Mouse (Mus musculus) bone marrow, adult 2 months (tissue): ENCODE measurements around the gene Sox4. TPM values are rescaled to one million over a fixed set of nuclear protein-coding genes. Genes with fewer than 3 reads are reported as not detected.

Source experiments
- H3K27ac ChIP-seq: fragments of 200-500 bp; 2 replicates; pipeline ENCODE4 v1.5.1; 2012; ENCODE audit warnings: low read depth, mild to moderate bottlenecking, control low read depth, inconsistent platforms, low read length; ENCODE audit not compliant: control insufficient read depth, poor library complexity, insufficient read depth
- H3K4me1 ChIP-seq: fragments of 200-500 bp; 2 replicates; pipeline ENCODE4 v1.6.1; 2011; ENCODE audit warnings: low read length; ENCODE audit not compliant: control insufficient read depth, insufficient read depth
- H3K4me3 ChIP-seq: fragments of 200-500 bp; replicated peaks from 2 replicates; pipeline ENCODE3; 2011; ENCODE audit warnings: mild to moderate bottlenecking, low read depth, low read length, control low read depth; ENCODE audit not compliant: control insufficient read depth
- CTCF ChIP-seq: fragments of 200-500 bp; IDR thresholded peaks from 2 replicates; pipeline ENCODE4 v1.5.1; 2011; ENCODE audit warnings: low read length, control low read depth; ENCODE audit not compliant: control insufficient read depth, insufficient read depth
- POLR2A ChIP-seq: fragments of 200-500 bp; IDR thresholded peaks from 2 replicates; pipeline ENCODE4 v1.6.1; 2011; ENCODE audit warnings: low read depth, mild to moderate bottlenecking, control low read depth, low read length, borderline replicate concordance; ENCODE audit not compliant: control insufficient read depth
- WGBS: fragments of 180-500 bp; shearing (Covaris S2); methylation state at CpG from one replicate; pipeline ENCODE4 v1.1.7; 2018; 5-methylcytosine and 5-hydroxymethylcytosine counted together
- polyA plus RNA-seq: library from polyadenylated mRNA; stranded (reverse); fragments of >200 nt; gene quantifications from 2 replicates; pipeline ENCODE4 v1.2.4, GENCODE M21; 2011; ENCODE audit warnings: low replicate concordance; ENCODE audit not compliant: missing spikeins, insufficient read depth, insufficient read length

Gene Sox4
- 10.4 and 13.8 TPM in 2 replicates for polyA plus RNA-seq

DNA sequence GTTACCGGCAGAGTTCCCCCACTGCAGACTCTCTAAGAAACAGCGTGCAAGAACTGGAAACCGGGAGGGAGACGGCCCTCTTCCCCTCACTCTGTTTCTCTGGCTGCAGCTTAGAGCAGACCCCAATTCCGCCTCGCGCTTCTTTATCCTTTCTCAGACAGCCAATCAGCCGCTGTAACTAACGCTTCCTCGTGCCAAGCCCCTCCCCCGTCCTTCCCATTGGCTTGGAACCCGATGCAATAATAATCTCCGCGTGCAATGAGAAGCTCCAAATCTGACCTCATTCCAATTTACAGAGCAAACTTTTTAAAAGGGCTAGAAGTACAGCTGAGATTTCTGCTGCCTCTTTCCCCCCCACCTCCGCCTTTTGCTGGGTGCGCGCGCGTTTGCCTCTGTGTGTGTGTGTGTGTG lies at the start of gene Sox4:
TSS of gene Sox4 (minus strand) at position 133 of the 411 bp plus-strand sequence.
- Histone ChIP-seq H3K4me3 (peak within 1 kb of the TSS; percentile 65), H3K27ac (peak within 1 kb of the TSS; percentile 84), H3K4me1 (peaks cover 1% of the 10 kb centered on the region; the same call in 1 of the 2 replicates)
- under 1% methylated on average over 19 of the region's 19 CpGs for WGBS
- TF ChIP-seq CTCF (no peak), POLR2A (peak; percentile 53)

DNA sequence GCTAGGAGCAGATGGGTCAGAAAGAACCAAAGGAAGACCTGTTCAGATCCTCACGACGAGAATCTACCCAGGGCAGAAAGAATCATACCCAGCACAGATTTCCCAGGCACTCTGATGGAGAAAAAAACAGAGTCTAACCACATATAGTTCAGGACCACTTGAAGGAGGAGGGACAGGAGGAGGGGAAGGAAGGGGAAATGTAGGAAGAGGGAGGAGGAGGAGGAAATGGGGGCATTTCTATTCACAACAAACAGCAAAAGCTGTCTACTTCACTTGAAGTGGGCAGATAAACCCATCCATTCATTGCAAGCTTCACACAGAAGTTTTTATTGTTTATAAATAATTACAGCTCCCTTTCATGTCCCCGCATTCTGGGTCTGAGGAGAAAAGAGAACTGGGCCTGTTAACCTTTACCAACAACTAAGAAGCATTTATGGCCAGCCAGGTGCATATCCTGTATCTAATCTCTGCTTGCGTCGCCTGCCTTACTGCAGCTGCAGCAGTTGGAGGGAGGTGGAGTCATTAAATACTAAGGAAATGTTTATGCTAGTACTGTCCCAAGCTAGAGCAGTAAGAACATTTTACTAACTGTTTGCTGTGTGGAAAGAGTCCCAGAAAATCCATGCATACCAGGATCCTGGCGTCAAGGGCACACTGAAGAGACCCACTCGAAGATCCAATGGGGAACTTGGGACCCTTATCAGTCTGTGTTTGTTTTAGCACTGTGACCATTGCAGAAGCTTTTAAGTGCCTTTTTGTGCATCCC lies 38.6 kb upstream of the Sox4 start:
- peaks cover 3% of the 10 kb centered on the region; the same call in 1 of the 2 replicates for H3K4me1 ChIP-seq
- WGBS: 60% methylated on average over 7 of the region's 7 CpGs
- H3K27ac ChIP-seq: no peak overlapping the region
- no peak overlapping the region for H3K4me3 ChIP-seq
- no peak for TF ChIP-seq CTCF
- TF ChIP-seq POLR2A: no peak

DNA sequence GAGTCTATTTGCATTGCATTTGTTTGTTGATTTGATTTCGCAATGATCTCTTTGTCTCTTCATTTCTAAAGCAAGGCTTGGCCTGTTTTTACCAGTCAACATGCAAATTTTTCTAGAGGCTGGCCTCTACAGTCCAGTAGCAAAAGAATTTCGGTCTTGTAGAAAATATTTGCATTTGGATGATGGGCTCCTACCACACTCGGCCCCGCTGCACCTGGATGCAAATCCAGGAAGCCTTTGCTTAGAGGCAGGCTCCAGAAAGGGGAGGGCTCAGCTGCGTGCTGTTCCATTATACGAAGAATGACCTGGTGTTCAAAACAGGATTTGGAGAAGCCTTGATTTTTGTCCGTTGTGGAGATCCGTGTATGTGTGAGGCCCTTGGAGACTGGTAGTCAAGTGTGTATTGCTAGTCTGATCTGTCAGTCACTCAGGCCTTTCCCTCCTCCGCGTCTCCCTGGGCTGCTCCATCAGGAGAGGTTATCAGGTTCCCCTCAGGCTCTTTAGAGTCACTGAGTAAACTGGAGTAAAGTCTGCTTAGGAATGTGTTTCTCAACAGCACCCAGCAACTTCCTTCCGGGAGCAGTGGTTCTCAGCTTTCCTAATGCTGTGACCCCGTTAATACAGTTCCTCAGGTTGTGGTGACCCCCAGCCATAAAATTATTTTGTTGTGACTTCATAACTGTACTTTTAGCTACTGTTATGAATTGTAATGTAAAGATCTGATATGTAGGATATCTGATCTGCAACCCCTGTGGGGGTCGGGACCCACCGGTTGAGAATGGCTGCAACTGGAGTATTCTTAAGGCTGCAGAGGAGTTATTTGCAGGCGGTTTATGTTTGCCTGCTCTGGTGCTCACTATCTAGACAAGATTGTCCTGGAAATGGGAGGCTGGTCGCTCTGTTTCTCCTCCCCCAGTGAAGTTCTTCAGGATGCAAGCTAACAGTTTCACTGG lies 35.5 kb upstream of the Sox4 start:
- H3K4me1 ChIP-seq: peaks cover 3% of the 10 kb centered on the region; the same call in 1 of the 2 replicates
- WGBS: 51% methylated on average over 16 of the region's 16 CpGs
- H3K27ac ChIP-seq: no peak overlapping the region
- TF ChIP-seq CTCF (no peak), POLR2A (no peak)
- H3K4me3 ChIP-seq: no peak overlapping the region

DNA sequence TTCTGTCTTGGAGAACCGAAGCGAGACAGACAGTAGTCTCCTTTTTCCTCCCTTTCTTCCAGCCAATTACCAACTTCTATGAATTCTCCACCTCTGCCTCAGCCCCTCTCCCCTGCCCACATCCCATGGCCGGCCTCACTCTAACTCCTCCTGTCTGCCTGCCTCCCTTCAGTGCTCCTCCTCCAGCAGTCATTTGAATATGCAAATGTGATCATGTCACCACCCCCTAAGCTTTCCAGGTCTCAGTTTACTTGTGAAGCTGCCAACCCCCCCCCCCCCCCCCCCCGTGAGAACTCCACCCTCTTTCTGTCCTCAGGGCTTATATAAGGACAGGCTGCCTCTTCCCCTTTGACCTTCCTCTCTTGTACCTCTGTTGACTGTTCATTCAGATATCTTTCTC lies 27.2 kb upstream of the Sox4 start:
- WGBS: 67% methylated on average over 4 of the region's 4 CpGs
- TF ChIP-seq CTCF (no peak), POLR2A (no peak)
- Histone ChIP-seq H3K27ac (no peak overlapping the region), H3K4me1 (no peaks in the 10 kb centered on the region), H3K4me3 (no peak overlapping the region)

DNA sequence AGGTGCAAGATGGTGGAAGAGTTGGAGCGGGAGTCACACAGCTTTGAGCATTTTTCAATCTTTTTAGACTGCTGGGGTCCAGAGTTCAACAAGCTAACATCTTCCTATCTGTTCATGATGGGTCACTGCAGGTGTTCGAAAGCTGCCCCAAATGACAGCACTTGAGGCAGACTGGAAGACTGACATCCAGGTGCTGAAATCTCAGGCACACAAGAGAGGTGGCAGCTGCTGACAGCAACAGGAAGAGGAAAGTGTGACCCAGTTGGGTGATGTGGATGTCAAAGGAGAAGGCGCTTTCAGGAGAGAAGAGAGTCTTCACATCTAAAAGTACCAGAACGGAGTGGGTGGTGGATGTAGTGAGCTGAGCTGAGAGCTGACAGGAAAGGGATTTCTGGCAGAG lies 21.5 kb upstream of the Sox4 start:
- TF ChIP-seq CTCF (no peak), POLR2A (no peak)
- WGBS: 84% methylated on average over 4 of the region's 4 CpGs
- H3K4me1 ChIP-seq: no peaks in the 10 kb centered on the region
- no peak overlapping the region for H3K27ac ChIP-seq
- no peak overlapping the region for H3K4me3 ChIP-seq

DNA sequence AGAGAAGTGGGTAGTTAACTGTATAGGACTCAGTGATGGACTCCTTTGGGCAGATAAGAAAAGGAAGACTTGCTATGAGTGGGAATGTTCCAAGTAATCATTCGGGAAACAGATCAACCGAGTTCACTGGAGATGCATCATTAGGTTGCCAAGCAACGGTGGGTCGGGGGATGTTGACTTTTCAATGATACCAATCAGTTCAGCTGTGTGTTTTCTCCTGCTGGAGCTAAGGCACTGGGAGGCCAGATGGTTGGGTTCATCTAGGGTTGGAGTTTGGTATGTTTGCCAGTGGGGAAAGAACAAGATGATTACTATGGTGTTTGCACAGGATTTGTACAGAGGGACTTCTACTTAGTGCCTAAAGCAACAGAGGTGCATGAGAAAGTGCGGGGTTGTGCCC lies 21.1 kb upstream of the Sox4 start:
- no peak overlapping the region for H3K27ac ChIP-seq
- H3K4me1 ChIP-seq: no peaks in the 10 kb centered on the region
- TF ChIP-seq POLR2A (no peak), CTCF (no peak)
- WGBS: 78% methylated on average over 5 of the region's 5 CpGs
- no peak overlapping the region for H3K4me3 ChIP-seq

DNA sequence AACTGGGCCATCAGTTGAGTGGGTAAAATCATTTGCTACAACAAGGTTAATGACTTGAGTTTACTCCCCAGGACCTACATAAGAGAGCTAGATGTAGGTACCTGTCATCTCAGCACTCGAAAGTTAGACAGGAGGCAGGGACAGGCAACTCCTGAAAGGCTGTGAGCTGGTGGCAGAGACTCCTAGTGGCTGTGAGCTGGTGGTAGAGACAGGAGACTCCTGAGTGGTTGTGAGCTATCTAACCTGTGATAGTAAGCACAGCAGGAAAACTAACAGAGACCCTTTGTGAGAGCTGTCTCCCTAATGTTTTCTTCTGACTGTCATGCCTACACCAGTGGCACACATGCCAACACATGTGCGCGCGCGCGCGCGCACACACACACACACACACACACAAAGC lies 7.4 kb upstream of the Sox4 start:
- Histone ChIP-seq H3K27ac (no peak overlapping the region), H3K4me1 (peaks cover 1% of the 10 kb centered on the region; the same call in 1 of the 2 replicates), H3K4me3 (no peak overlapping the region)
- 93% methylated on average over 8 of the region's 8 CpGs for WGBS
- TF ChIP-seq CTCF (no peak), POLR2A (no peak)

DNA sequence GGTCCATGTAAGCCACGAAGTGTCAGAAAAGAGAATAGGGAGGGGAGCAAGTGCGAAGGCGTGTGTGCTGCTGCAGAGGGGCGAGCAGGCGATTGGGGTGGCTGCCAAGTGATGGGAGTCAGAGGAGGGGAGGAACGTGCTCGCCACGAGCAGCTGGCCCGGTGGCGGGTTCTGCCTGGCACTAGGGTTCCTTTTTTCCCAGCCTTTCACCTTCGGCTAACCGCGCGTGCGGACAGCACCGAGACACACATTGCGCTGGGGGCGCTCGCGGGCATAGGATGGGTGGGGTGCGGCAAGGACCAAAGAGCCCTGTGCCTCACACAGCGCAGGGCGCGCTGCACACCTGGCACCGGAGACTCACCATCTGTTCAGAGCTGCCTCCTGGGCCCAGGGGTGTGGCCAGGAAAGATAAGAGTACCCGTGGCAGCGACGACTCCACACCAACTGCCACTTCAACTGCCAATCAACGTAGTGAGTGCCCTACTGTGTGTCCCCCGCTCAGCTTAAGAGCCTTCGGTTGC lies 6.0 kb upstream of the Sox4 start:
- TF ChIP-seq CTCF (peak; percentile 59), POLR2A (no peak; the same call in 1 of the 2 replicates)
- WGBS: 1% methylated on average over 31 of the region's 31 CpGs
- Histone ChIP-seq H3K27ac (peak overlapping the region; percentile 53), H3K4me1 (peaks cover 1% of the 10 kb centered on the region; the same call in 1 of the 2 replicates), H3K4me3 (peak overlapping the region; percentile 25)
